Mouse (Mus musculus): Measurements from ENCODE around the gene Hmgcs2. TPM values are rescaled to one million over a fixed set of nuclear protein-coding genes. Genes with fewer than 3 reads are reported as not detected.

Gene Hmgcs2
- total and polyA plus RNA-seq, 3 experiments: not detected

GRCm38 (mm10) chr3:98356026-98356365 is 75.8 kb downstream of the Hmgcs2 start:
- no peak for DNase-seq (ENCODE audit: extremely low read depth)
- H3K4me1 ChIP-seq (ENCODE audit: control insufficient read depth in 1 of 2, insufficient read depth in 2 of 2): peaks cover 2 to 8% of the 10 kb centered on the region in 2 experiments; a peak in 3 of 4 replicates
- peaks cover 2% of the 10 kb centered on the region for H3K27me3 ChIP-seq (replicated peaks)
- H3K36me3 ChIP-seq (replicated peaks in 1 of 2; ENCODE audit: control insufficient read depth in 1 of 2, insufficient read depth in 1 of 2, low read length in 1 of 2): no peaks in the 10 kb centered on the region
- TF ChIP-seq E2F4 (IDR thresholded peaks at IDR 0.05; ENCODE audit: insufficient replicate concordance, low read depth, low read length) (no peak), CTCF (conservative IDR thresholded peaks at IDR 0.05 in 1 of 2, IDR thresholded peaks at IDR 0.05 in 1 of 2; ENCODE audit: low read depth in 2 of 2, low read length in 2 of 2) (no peak), TBP (conservative IDR thresholded peaks at IDR 0.05; ENCODE audit: low read depth, low read length) (no peak), MAZ (IDR thresholded peaks at IDR 0.05; ENCODE audit: low read depth, low read length) (no peak), POLR2A (IDR thresholded peaks at IDR 0.05; ENCODE audit: low read depth, low read length) (no peak), CHD2 (IDR thresholded peaks at IDR 0.05; ENCODE audit: low read length) (no peak), MYC (IDR thresholded peaks at IDR 0.05; ENCODE audit: low read depth, low read length) (no peak), NRF1 (IDR thresholded peaks at IDR 0.05; ENCODE audit: low read depth, low read length) (no peak), JUN (IDR thresholded peaks at IDR 0.05; ENCODE audit: insufficient read depth, low read depth, low read length) (no peak), MEF2A (IDR thresholded peaks at IDR 0.05; ENCODE audit: borderline replicate concordance, low read depth, low read length) (no peak)
- H3K4me3 ChIP-seq (replicated peaks in 1 of 3; ENCODE audit: low read depth in 2 of 3, low read length in 2 of 3, poor library complexity in 1 of 3): no peak overlapping the region
- H3K79me2 ChIP-seq (replicated peaks; ENCODE audit: control insufficient read depth, extremely low read depth, insufficient read depth, poor library complexity, severe bottlenecking): no peaks in the 10 kb centered on the region
- H3K27ac ChIP-seq (ENCODE audit: insufficient read depth, low read depth): no peak overlapping the region
- no peak overlapping the region for H3K9ac ChIP-seq (ENCODE audit: insufficient read depth, low read depth)
- no peak overlapping the region for H3K4me2 ChIP-seq (ENCODE audit: insufficient read depth, low read depth, poor library complexity, severe bottlenecking)
- in situ Hi-C loops (cut with MboI; ENCODE audit: low pct_ligation_motif_present, low pct_unique_long_range_greater_than_20kb, low sequenced_read_pairs) (no loop called here), dilution Hi-C loops (cut with MboI; ENCODE audit: extremely low pct_ligation_motif_present, extremely low pct_unique_long_range_greater_than_20kb, low sequenced_read_pairs) (no loop called here)
- no peaks in the 10 kb centered on the region for H3K9me3 ChIP-seq (replicated peaks; ENCODE audit: low read length)

GRCm38 (mm10) chr3:98356632-98357370 is 76.6 kb downstream of the Hmgcs2 start:
- Histone ChIP-seq H3K4me2 (ENCODE audit: insufficient read depth, low read depth, poor library complexity, severe bottlenecking) (no peak overlapping the region), H3K9me3 (replicated peaks; ENCODE audit: low read length) (no peaks in the 10 kb centered on the region), H3K36me3 (replicated peaks in 1 of 2; ENCODE audit: control insufficient read depth in 1 of 2, insufficient read depth in 1 of 2, low read length in 1 of 2) (no peaks in the 10 kb centered on the region), H3K4me1 (ENCODE audit: control insufficient read depth in 1 of 2, insufficient read depth in 2 of 2) (peaks cover 2 to 8% of the 10 kb centered on the region in 2 experiments; a peak in 3 of 4 replicates), H3K4me3 (replicated peaks in 1 of 3; ENCODE audit: low read depth in 2 of 3, low read length in 2 of 3, poor library complexity in 1 of 3) (no peak overlapping the region), H3K79me2 (replicated peaks; ENCODE audit: control insufficient read depth, extremely low read depth, insufficient read depth, poor library complexity, severe bottlenecking) (no peaks in the 10 kb centered on the region), H3K9ac (ENCODE audit: insufficient read depth, low read depth) (no peak overlapping the region), H3K27ac (ENCODE audit: insufficient read depth, low read depth) (no peak overlapping the region), H3K27me3 (replicated peaks) (peaks cover 2% of the 10 kb centered on the region)
- TF ChIP-seq SMC3 (IDR thresholded peaks at IDR 0.05; ENCODE audit: low read depth, low read length): no peak
- TF ChIP-seq MEF2A (IDR thresholded peaks at IDR 0.05; ENCODE audit: borderline replicate concordance, low read depth, low read length): no peak
- TF ChIP-seq HCFC1 (IDR thresholded peaks at IDR 0.05; ENCODE audit: low read depth, low read length): no peak
- TF ChIP-seq NELFE (IDR thresholded peaks at IDR 0.05; ENCODE audit: low read depth, low read length): no peak
- TF ChIP-seq ELF1 (IDR thresholded peaks at IDR 0.05; ENCODE audit: low read depth, low read length): no peak
- no peak for TF ChIP-seq ZNF384 (IDR thresholded peaks at IDR 0.05; ENCODE audit: low read depth, low read length)
- no peak for TF ChIP-seq POLR2AphosphoS2 (IDR thresholded peaks at IDR 0.05; ENCODE audit: low read depth, low read length)
- no peak for TF ChIP-seq ETS1 (conservative IDR thresholded peaks at IDR 0.05; ENCODE audit: low read depth, low read length)
- no peak for TF ChIP-seq MAFK (IDR thresholded peaks at IDR 0.05; ENCODE audit: insufficient replicate concordance, low read length)
- no peak for TF ChIP-seq TBP (conservative IDR thresholded peaks at IDR 0.05; ENCODE audit: low read depth, low read length)
- TF ChIP-seq MYC (IDR thresholded peaks at IDR 0.05; ENCODE audit: low read depth, low read length): no peak
- no peak for TF ChIP-seq NRF1 (IDR thresholded peaks at IDR 0.05; ENCODE audit: low read depth, low read length)
- no peak for TF ChIP-seq MXI1 (IDR thresholded peaks at IDR 0.05; ENCODE audit: low read depth, low read length)
- TF ChIP-seq MAX (IDR thresholded peaks at IDR 0.05; ENCODE audit: low read length): no peak
- in situ Hi-C loops (cut with MboI; ENCODE audit: low pct_ligation_motif_present, low pct_unique_long_range_greater_than_20kb, low sequenced_read_pairs) (no loop called here), dilution Hi-C loops (cut with MboI; ENCODE audit: extremely low pct_ligation_motif_present, extremely low pct_unique_long_range_greater_than_20kb, low sequenced_read_pairs) (no loop called here)
- DNase-seq (ENCODE audit: extremely low read depth): no peak

Other genes starting within 250 kb of the Hmgcs2 start
- not detected in 2 replicates for gene Adam30, start 119.8 kb upstream of the Hmgcs2 start, total RNA-seq (2012; rRNA removed)
- not detected in 2 replicates for gene Adam30, start 119.8 kb upstream of the Hmgcs2 start, total RNA-seq (2014; rRNA removed)
- not detected in 2 replicates for gene Adam30, start 119.8 kb upstream of the Hmgcs2 start, polyA plus RNA-seq (2012; ENCODE audit: insufficient read length, low read depth)
- gene Reg4, start 58.3 kb upstream of the Hmgcs2 start, total RNA-seq (2012; rRNA removed): not detected in 2 replicates
- gene Reg4, start 58.3 kb upstream of the Hmgcs2 start, total RNA-seq (2014; rRNA removed): not detected in 2 replicates
- gene Reg4, start 58.3 kb upstream of the Hmgcs2 start, polyA plus RNA-seq (2012; ENCODE audit: insufficient read length, low read depth): not detected in 2 replicates
- 500 and 631 TPM in 2 replicates for gene Phgdh, start 59.6 kb downstream of the Hmgcs2 start, total RNA-seq (2012; rRNA removed)
- 540 and 587 TPM in 2 replicates for gene Phgdh, start 59.6 kb downstream of the Hmgcs2 start, total RNA-seq (2014; rRNA removed)
- 543 and 677 TPM in 2 replicates for gene Phgdh, start 59.6 kb downstream of the Hmgcs2 start, polyA plus RNA-seq (2012; ENCODE audit: insufficient read length, low read depth)
- 0.04 TPM in 1 of 2 replicates, not detected in the other for gene Zfp697, start 102.0 kb downstream of the Hmgcs2 start, total RNA-seq (2012; rRNA removed)
- not detected in 2 replicates for gene Zfp697, start 102.0 kb downstream of the Hmgcs2 start, total RNA-seq (2014; rRNA removed)
- gene Zfp697, start 102.0 kb downstream of the Hmgcs2 start, polyA plus RNA-seq (2012; ENCODE audit: insufficient read length, low read depth): not detected in 2 replicates
- not detected in 2 replicates for gene Gm4450, start 176.7 kb downstream of the Hmgcs2 start, total RNA-seq (2012; rRNA removed)
- gene Gm4450, start 176.7 kb downstream of the Hmgcs2 start, total RNA-seq (2014; rRNA removed): not detected in 2 replicates
- gene Gm4450, start 176.7 kb downstream of the Hmgcs2 start, polyA plus RNA-seq (2012; ENCODE audit: insufficient read length, low read depth): not detected in 2 replicates
- gene Hsd3b4, start 230.1 kb downstream of the Hmgcs2 start, total RNA-seq (2012; rRNA removed): not detected in 2 replicates
- not detected in 2 replicates for gene Hsd3b4, start 230.1 kb downstream of the Hmgcs2 start, total RNA-seq (2014; rRNA removed)
- not detected in 2 replicates for gene Hsd3b4, start 230.1 kb downstream of the Hmgcs2 start, polyA plus RNA-seq (2012; ENCODE audit: insufficient read length, low read depth)

Measured in CH12.LX (cell line).